8 mouse cellular contexts compared by ENCODE assay signal in genomic region chr2:118779504-118780480, GRCm38 (mm10). TPM values are rescaled to one million over a fixed set of nuclear protein-coding genes. Genes with fewer than 3 reads are reported as not detected.
DNase-seq lines count a peak whose midpoint lies in the region; ATAC-seq lines count a peak whose summit lies in the region.

Gene Disp2 (plus strand): TSS chr2:118779719.

- H3K9me3 ChIP-seq in hindbrain, embryonic 13.5 days = no peaks in the 10 kb centered on the region

- H3K27me3 ChIP-seq in hindbrain, embryonic 13.5 days = no peaks in the 10 kb centered on the region

- peak; percentile 95 for ATAC-seq in hindbrain, embryonic 13.5 days (ENCODE audit: low FRiP score)

- WGBS in hindbrain, embryonic 13.5 days = 11% methylated on average over 39 of the region's 39 CpGs

- peak within 1 kb of the TSS; percentile 91 for H3K27ac ChIP-seq in hindbrain, embryonic 13.5 days

- H3K9ac ChIP-seq in hindbrain, embryonic 13.5 days = peak within 1 kb of the TSS; percentile 81

- H3K4me1 ChIP-seq in hindbrain, embryonic 13.5 days (replicated peaks) = peaks cover 34% of the 10 kb centered on the region

- peak; percentile 95 for DNase-seq in Muller cell, postnatal 12 days (ENCODE audit: inconsistent ontology term)
- DNase-seq in cerebellum, postnatal 10 days = peak; percentile 97 to 98
- DNase-seq in frontal cortex, postnatal 14 days (ENCODE audit: low spot score in 2 of 2) = peak; percentile 89 to 92
- peak; percentile 97 to 98 for DNase-seq in left cerebral cortex, adult 18-20 months (ENCODE audit: low spot score in 2 of 2)
- peak; percentile 95 to 96 for DNase-seq in lung, postnatal 4 days
- DNase-seq in retina, postnatal 1 day = peak; percentile 97
- DNase-seq in thymus, postnatal 4 days = peak; percentile 86

- peak within 1 kb of the TSS; percentile 71 for H3K4me2 ChIP-seq in hindbrain, embryonic 13.5 days

- peak within 1 kb of the TSS; percentile 55 for H3K4me3 ChIP-seq in hindbrain, embryonic 13.5 days

- H3K36me3 ChIP-seq in hindbrain, embryonic 13.5 days = no peaks in the 10 kb centered on the region

RNA-seq across cellular contexts. Expression of gene Disp2, which starts in this region (rescaled TPM):
- polyA plus RNA-seq in hindbrain, embryonic 13.5 days (2015; fragmentation: Nextera tagmentation; extraction: Ambion mirVana) = 37.3 and 41.5 TPM in 2 replicates
- total RNA-seq in left cerebral cortex, adult 18-20 months (2021) = 100 to 1,000 TPM; 184 to 206 TPM

Comparison
In these comparisons a context has a peak if more than half of its experiments do, and no peak if none do; other contexts are left out.
1. Peak in every context shown above with its lines: DNase-seq, ATAC-seq, H3K4me3 ChIP-seq and H3K27ac ChIP-seq.